Mouse (Mus musculus) midbrain, embryonic 11.5 days (tissue): ENCODE results near the gene Orai1. TPM values are rescaled to one million over a fixed set of nuclear protein-coding genes. Genes with fewer than 3 reads are reported as not detected.
A peak's percentile ranks its signal among the peaks of the same experiment; 100 is the strongest.

Experiments
- ATAC-seq: fragments of 200-750 bp; cut with Nextera tagmentation; 2 replicates; pipeline ENCODE4 v1.8.0; 2017; ENCODE audit warnings: moderate TSS enrichment, moderate library complexity; ENCODE audit not compliant: low FRiP score
- DNase-seq: peaks from one replicate; pipeline ENCODE4 v3.0.0; 2015; ENCODE audit warnings: low spot score; ENCODE audit errors: missing footprints
- H3K27ac ChIP-seq: fragments of 300-500 bp; sonication (generic); 2 replicates; pipeline ENCODE4 v1.5.1; 2014; ENCODE audit warnings: low read depth, low read length
- H3K27me3 ChIP-seq: fragments of 300-500 bp; sonication (generic); 2 replicates; pipeline ENCODE4 v1.6.1; 2014; ENCODE audit warnings: mild to moderate bottlenecking, low read length, moderate library complexity, mixed read lengths; ENCODE audit not compliant: control insufficient read depth, insufficient read depth
- H3K36me3 ChIP-seq: fragments of 300-500 bp; sonication (generic); 2 replicates; pipeline ENCODE4 v1.6.1; 2014; ENCODE audit warnings: mild to moderate bottlenecking, low read length, moderate library complexity, mixed read lengths; ENCODE audit not compliant: control insufficient read depth, insufficient read depth
- H3K4me1 ChIP-seq: fragments of 300-500 bp; sonication (generic); 2 replicates; pipeline ENCODE4 v1.6.1; 2014; ENCODE audit warnings: low read length; ENCODE audit not compliant: control insufficient read depth, insufficient read depth
- H3K4me2 ChIP-seq: fragments of 300-500 bp; sonication (generic); 2 replicates; pipeline ENCODE4 v1.6.1; 2014; ENCODE audit warnings: mild to moderate bottlenecking, moderate library complexity
- H3K4me3 ChIP-seq: fragments of 300-500 bp; sonication (generic); 2 replicates; pipeline ENCODE4 v1.5.1; 2014; ENCODE audit warnings: low read depth, low read length
- H3K9ac ChIP-seq: fragments of 300-500 bp; sonication (generic); 2 replicates; pipeline ENCODE4 v1.6.1; 2014; ENCODE audit warnings: low read length
- H3K9me3 ChIP-seq: fragments of 300-500 bp; sonication (generic); 2 replicates; pipeline ENCODE4 v1.6.1; 2016; ENCODE audit warnings: low read length; ENCODE audit not compliant: control insufficient read depth
- WGBS: fragments of 180-500 bp; shearing (Covaris S2); extraction: QIAGEN DNeasy Blood & Tissue Kit; methylation state at CpG from one replicate; pipeline ENCODE4 v1.1.7; 2014; 5-methylcytosine and 5-hydroxymethylcytosine counted together
- polyA plus RNA-seq: library from polyadenylated mRNA; unstranded; fragments of >200 nt; fragmentation: Nextera tagmentation; extraction: Ambion mirVana; gene quantifications from 2 replicates; pipeline ENCODE4 v1.2.1, GENCODE M21; 2014

Gene Orai1
- polyA plus RNA-seq, 1 experiment from 2014 or later = 10.5 TPM

DNA sequence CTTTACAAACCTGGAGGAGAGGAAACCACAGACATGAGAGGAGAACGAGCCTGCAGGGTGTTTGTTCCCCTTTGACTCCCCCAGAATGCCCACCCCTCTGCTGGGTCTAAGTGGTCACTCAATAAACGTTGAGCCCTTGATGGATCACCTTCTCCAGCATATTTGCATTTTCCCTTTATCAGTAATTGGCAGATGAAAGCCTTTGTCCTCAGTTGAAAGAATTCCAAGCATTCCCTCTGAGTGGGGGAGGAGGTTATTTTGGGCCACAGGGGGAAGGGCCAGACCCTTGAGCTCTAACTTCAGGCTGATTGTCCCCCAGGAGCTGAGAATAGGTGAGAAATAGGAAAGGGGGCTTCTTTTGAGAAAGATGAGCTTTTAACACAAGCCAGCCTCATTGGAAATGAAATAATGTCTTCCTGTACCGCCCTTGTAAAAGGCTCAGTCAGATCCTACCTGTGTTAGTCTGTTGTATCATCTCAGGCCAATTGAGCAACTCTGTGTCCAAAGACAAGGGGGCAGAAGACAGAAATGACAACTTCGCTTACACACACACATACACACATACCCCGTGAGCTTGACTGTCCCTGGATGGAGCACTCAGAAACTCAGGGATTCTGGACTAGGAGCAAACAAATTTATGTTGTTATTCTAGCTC lies 23.4 kb upstream of the Orai1 start:
- H3K4me3 ChIP-seq = peak overlapping the region; percentile 61; the same call in 1 of the 2 replicates
- H3K9ac ChIP-seq = peak overlapping the region; percentile 39
- H3K36me3 ChIP-seq = no peaks in the 10 kb centered on the region
- H3K27me3 ChIP-seq = no peaks in the 10 kb centered on the region
- no peak for ATAC-seq
- no peak overlapping the region; the same call in 1 of the 2 replicates for H3K27ac ChIP-seq
- H3K4me1 ChIP-seq = peaks cover 43% of the 10 kb centered on the region
- no peaks in the 10 kb centered on the region for H3K9me3 ChIP-seq
- WGBS = 24% methylated on average over 5 of the region's 5 CpGs
- H3K4me2 ChIP-seq = peak overlapping the region; percentile 86
- DNase-seq = peak; percentile 85

DNA sequence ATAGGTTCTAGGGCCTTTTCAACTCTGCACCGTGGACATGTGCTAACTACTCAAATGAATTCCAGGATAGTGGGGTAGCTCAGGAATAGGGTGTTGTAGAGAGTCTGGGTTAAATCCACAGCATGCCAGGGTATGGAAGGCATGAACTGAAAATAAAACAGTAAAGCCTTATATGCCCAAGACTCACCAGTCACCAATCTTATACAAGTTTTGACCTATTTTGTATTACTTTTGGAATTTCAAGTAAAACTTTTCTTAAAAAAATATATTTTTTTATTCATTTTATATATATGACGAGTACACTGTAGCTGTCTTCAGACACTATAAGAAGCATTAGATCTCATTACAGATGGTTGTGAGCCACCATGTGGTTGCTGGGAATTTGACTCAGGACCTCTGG lies 21.1 kb upstream of the Orai1 start:
- Histone ChIP-seq H3K9me3 (no peaks in the 10 kb centered on the region), H3K27me3 (no peaks in the 10 kb centered on the region), H3K4me2 (no peak overlapping the region), H3K4me3 (no peak overlapping the region), H3K27ac (no peak overlapping the region), H3K4me1 (peaks cover 26% of the 10 kb centered on the region), H3K36me3 (no peaks in the 10 kb centered on the region), H3K9ac (no peak overlapping the region)
- DNase-seq (no peak), ATAC-seq (no peak)
- WGBS = 62% methylated on average over 2 of the region's 2 CpGs

DNA sequence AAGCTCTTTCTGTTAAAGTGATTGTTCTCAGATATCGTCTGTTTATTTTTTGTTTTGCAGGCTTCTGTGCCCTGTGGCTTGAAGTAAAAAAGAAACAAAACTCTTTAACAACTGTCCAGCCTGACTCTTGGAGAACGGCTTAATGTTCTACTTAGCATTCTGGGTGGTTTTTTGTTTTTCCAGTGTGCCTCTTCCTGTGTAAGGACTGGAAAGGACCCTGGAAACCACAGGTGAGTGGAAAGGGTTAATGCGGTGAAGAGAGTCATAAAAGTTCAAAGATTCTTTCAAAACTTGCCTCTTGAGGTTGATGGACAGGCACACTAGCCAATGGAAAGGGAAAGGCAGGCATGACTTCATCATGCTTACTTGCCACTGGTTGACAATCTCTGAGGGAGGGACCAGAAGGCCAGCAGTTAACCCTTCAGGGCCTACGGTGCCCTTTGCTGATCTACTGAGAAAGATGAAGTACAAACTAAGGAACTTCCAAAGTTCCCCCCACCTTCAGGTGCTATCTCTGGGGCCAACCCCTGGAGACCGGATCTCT lies 20.5 kb upstream of the Orai1 start:
- no peaks in the 10 kb centered on the region for H3K27me3 ChIP-seq
- H3K27ac ChIP-seq = no peak overlapping the region
- H3K36me3 ChIP-seq = no peaks in the 10 kb centered on the region
- H3K9ac ChIP-seq = no peak overlapping the region
- H3K4me2 ChIP-seq = 0 out of 2 replicates have a peak overlapping the region, but pooled peaks have one; percentile 3
- WGBS = 10% methylated on average over 5 of the region's 5 CpGs
- H3K4me3 ChIP-seq = no peak overlapping the region
- ATAC-seq (peak; percentile 91), DNase-seq (peak; percentile 98)
- H3K4me1 ChIP-seq = peaks cover 26% of the 10 kb centered on the region
- H3K9me3 ChIP-seq = no peaks in the 10 kb centered on the region

DNA sequence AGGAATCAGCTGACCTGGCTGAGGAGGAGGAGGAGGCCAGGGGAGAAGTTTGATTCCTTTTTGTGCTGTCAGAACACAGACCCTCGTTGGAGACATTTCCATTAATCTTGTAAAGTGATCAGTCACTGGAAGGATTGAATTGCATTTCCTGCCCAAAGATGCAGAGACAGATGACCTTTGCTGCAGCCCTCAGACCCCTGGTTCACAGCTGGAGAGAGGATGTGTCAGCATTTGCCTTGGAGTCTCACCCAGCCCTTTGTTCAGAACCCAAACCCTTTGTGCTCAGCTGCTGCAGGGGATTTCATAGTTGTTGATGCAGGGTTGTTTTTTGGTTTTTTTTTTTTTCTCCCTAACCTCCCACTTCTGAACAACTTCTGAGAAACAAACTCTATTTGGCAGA lies 20.0 kb upstream of the Orai1 start:
- WGBS = 7% methylated on average over 1 of the region's 1 CpGs
- H3K9me3 ChIP-seq = no peaks in the 10 kb centered on the region
- H3K27me3 ChIP-seq = no peaks in the 10 kb centered on the region
- DNase-seq (peak; percentile 92), ATAC-seq (peak; percentile 28; the same call in 1 of the 2 replicates)
- H3K27ac ChIP-seq = no peak overlapping the region
- peaks cover 23% of the 10 kb centered on the region for H3K4me1 ChIP-seq
- H3K36me3 ChIP-seq = no peaks in the 10 kb centered on the region
- H3K9ac ChIP-seq = no peak overlapping the region
- H3K4me3 ChIP-seq = no peak overlapping the region
- H3K4me2 ChIP-seq = 0 out of 2 replicates have a peak overlapping the region, but pooled peaks have one; percentile 3

DNA sequence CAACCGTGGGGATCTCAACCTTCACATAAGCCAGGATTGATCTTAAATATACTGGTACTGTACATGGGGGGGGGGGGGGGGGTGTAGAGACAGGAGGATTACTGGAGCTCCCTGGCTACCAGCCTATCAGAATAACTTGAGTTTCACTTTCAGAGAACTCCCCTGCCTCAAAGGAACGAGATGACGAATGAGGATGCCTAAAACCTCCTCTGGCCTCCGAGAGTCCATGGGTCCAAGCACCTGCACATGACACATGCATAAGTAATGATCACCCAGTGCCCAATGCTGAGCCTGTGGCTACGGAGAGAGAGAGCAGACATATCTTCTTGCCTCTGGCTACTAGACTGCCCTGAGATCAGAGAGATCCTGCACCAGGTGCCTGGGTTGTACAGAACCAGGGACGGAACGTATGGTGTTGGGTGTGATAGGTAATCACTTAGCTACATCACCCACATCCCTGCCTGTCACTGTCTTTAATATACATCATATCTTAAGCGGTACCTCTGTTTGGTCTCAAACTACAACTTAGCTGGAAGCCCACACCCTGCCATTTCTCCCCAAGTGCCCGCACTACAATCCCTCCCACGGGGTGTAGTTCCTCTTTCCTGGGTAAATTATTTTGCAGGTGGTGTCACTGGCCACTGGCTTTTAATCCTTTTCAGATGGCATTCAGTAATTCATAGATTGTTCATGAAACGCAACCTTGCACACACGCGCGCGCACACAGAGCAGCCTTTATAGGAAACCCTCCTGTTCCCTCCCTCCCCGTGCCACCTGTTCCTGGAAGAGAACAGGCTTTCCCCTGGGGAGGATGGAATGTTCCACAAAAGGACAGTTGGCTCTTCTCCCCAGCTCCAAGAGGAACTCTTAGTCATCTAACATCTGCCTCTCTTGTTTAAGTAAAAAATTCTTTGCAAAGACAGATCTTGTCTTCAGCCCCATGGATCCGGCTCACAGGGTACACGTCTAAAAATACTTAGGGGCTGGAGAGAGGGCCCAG lies 17.4 kb upstream of the Orai1 start:
- no peak overlapping the region for H3K9ac ChIP-seq
- no peak overlapping the region for H3K27ac ChIP-seq
- H3K9me3 ChIP-seq = no peaks in the 10 kb centered on the region
- no peak overlapping the region for H3K4me3 ChIP-seq
- peaks cover 5% of the 10 kb centered on the region for H3K4me1 ChIP-seq
- ATAC-seq = no peak
- DNase-seq = no peak
- 93% methylated on average over 18 of the region's 18 CpGs for WGBS
- H3K36me3 ChIP-seq = no peaks in the 10 kb centered on the region
- no peaks in the 10 kb centered on the region for H3K27me3 ChIP-seq
- H3K4me2 ChIP-seq = no peak overlapping the region

DNA sequence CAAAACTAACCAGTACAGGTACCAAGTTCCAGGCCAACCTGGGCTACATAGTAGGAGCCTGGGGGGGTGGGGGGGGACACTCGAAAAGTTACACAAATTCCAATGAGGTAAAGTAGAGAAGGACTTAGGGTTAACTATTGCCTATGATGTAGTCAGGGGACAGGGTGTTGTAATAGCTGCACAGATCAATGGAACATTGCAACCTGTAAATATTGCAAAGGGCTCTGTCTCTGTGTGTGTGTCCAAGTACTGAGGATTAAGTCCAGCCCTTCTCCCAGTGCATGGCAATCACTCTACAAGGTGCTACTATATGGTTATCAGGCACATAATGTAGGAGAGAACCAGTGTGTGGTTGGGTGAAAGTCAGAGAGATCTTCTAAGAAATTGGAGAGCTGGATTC lies 14.0 kb upstream of the Orai1 start:
- Histone ChIP-seq H3K4me2 (no peak overlapping the region), H3K27me3 (no peaks in the 10 kb centered on the region), H3K27ac (no peak overlapping the region), H3K4me1 (peaks cover 4% of the 10 kb centered on the region; the same call in 1 of the 2 replicates), H3K4me3 (no peak overlapping the region), H3K36me3 (no peaks in the 10 kb centered on the region), H3K9me3 (no peaks in the 10 kb centered on the region), H3K9ac (no peak overlapping the region)
- 60% methylated on average over 1 of the region's 1 CpGs for WGBS
- ATAC-seq (no peak), DNase-seq (no peak)

DNA sequence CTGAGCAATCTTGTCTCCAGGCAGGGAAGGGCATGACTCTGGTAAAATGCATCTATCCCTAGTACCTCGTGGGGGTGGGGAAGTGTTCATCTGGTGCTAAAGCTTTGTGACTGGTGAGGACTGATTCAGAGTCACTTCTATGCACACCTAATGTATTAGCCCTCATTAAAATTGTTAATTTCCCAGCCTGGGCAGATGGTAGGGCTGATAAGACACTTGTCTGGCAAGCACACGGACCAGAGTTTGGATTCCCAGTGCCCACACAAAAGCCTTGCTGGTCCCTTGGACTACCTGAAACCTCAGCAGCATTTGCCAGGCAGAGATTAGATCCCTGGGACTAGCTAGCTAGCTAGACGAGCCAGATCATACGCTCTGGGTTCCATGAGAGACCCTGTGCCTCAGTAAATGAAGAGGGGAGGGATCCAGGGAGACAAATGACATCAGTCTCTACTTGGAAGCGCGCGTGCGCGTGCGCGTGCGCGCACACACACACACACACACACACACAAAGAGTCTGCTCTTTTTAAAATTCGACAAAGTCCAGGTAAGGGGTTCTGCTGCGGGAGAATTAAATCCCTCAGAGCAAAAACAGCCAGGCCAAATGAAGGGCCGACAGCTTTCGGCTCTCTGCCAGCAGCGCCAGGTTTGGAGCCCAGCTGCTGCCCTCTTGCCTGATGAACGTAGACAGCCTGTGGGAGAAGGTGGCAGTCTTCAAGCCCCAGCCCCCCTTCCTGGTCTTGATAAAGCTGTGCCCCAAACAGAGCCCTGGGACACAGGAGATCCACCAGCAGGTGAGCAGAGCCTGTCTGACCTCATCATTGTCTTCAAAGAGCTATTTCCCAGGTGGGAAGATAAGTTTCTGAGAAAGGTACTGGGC lies 8.9 kb upstream of the Orai1 start:
- H3K4me2 ChIP-seq = no peak overlapping the region
- H3K36me3 ChIP-seq = no peaks in the 10 kb centered on the region
- no peak overlapping the region for H3K9ac ChIP-seq
- WGBS = 67% methylated on average over 19 of the region's 19 CpGs
- ATAC-seq = no peak
- DNase-seq = no peak
- H3K4me1 ChIP-seq = peaks cover 4% of the 10 kb centered on the region; the same call in 1 of the 2 replicates
- H3K4me3 ChIP-seq = no peak overlapping the region
- no peaks in the 10 kb centered on the region for H3K9me3 ChIP-seq
- H3K27me3 ChIP-seq = no peaks in the 10 kb centered on the region
- H3K27ac ChIP-seq = no peak overlapping the region

DNA sequence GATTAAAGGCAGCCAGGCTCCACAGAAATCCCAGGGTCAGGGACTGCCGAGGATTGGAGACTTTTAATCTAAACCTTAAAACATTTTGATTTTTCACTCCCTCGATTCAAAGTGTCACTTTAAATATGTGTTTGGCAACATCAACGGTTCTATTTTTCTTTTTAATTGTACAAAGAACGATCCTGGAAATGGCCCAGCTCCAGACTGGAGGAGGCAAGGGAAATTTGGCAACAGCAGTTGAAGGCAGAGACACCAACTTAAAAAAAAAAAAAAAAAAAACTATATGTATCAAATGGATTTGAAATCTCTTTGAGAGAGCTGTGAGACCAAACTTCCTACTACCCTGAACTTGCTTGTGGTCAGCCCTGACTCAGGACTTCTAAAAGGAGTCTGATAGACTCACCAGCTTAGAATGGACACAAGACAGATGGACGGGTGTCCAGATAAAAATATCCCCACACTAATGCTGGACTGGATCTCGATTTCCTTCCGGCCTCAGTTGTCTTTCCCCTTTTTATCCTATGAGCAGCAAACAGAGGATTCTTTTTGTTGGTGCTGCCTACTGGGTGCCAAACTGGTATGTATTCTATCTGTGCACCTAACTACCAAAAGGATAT lies 5.9 kb upstream of the Orai1 start:
- H3K36me3 ChIP-seq = no peaks in the 10 kb centered on the region
- 80% methylated on average over 7 of the region's 7 CpGs for WGBS
- DNase-seq (no peak), ATAC-seq (no peak)
- H3K9me3 ChIP-seq = no peaks in the 10 kb centered on the region
- H3K4me3 ChIP-seq = no peak overlapping the region
- no peaks in the 10 kb centered on the region for H3K27me3 ChIP-seq
- H3K27ac ChIP-seq = no peak overlapping the region
- no peak overlapping the region for H3K4me2 ChIP-seq
- H3K4me1 ChIP-seq = no peaks in the 10 kb centered on the region
- no peak overlapping the region for H3K9ac ChIP-seq
